Mouse (Mus musculus) cortical plate, adult 2 months (tissue): ENCODE measurements at regions not wholly inside any gene's neighbourhood (a gene's known extent, or its start where the extent isn't known, plus 50 kb on each side); places are given as distances from the start of the nearest gene placed in this dataset.

Source experiments
- CTCF ChIP-seq: fragments of 200-500 bp; IDR thresholded peaks from 2 replicates; pipeline ENCODE4 v1.5.1; 2011; ENCODE audit warnings: mild to moderate bottlenecking, control low read depth, low read length; ENCODE audit not compliant: insufficient read depth; ENCODE audit errors: extremely low read depth
- POLR2A ChIP-seq: fragments of 200-500 bp; IDR thresholded peaks from 2 replicates; pipeline ENCODE4 v1.6.1; 2011; ENCODE audit warnings: mild to moderate bottlenecking, low read length, control low read depth; ENCODE audit not compliant: insufficient read depth; ENCODE audit errors: extremely low read depth

DNA sequence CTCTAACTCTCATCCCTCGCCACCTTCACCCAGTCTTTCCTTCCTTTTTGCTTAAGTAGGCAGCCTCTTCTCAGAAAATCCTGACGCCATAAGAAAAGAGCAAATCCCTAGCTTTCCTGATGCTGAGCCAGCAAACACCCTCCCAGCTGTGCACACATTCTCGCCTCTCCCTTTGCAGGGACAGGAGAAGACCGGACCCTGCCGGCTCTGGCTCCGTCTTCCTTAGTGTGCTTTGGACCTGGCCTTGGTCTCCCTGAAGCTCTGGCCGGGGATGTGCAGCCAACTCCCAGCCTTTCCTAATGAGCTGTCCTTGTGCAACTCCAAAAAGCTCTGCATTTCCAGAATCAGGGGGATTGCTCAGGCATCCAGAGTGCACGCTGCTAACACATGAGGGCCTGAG lies 191.5 kb upstream of the Rgma start:
- TF ChIP-seq CTCF = no peak
- TF ChIP-seq POLR2A = no peak
